Mouse (Mus musculus): Measurements from ENCODE around the gene Uevld.
A peak's percentile ranks its signal among the peaks of the same experiment; 100 is the strongest.
"Not testable (repeated sequence)": the region's sequence is repeated elsewhere in the genome, so short reads cannot be mapped to it uniquely, and the experiment has no call there.

Uevld gene

GRCm38 (mm10) chr7:46969898-46970297 is 11.6 kb upstream of the Uevld start:
- DNase-seq (ENCODE audit: low spot score in 2 of 2), result no peak

DNA sequence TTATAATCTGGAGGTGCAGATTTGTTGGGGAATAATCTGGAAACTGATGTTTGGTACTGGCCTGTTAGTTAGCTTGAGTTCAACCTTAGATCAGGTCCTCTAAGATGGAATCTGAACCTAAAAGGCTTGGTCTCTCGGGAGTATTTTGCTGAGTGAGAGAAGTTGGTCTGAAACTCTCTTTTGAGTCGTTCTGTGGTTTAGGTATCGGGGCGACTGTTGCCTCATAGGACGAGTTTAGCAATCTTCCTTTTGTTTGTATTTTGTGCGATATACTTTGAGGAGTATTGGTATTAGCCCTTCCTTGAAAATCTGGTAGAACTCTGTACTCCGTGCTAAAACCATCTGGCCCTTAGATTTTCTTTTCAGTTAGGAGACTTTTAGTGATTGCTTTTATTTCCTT is 5.7 kb upstream of the Uevld start:
- no peak for DNase-seq (ENCODE audit: low spot score in 2 of 2)

GRCm38 (mm10) chr7:46962806-46963618 is 4.7 kb upstream of the Uevld start:
- DNase-seq (ENCODE audit: low spot score in 2 of 2), result peak in 1 of 2 experiments; percentile 65

- DNase-seq (ENCODE audit: low spot score in 2 of 2), result peak in 1 of 2 experiments; percentile 17
Observed at GRCm38 (mm10) chr7:46962132-46962531, 3.8 kb upstream of the Uevld start.

DNA sequence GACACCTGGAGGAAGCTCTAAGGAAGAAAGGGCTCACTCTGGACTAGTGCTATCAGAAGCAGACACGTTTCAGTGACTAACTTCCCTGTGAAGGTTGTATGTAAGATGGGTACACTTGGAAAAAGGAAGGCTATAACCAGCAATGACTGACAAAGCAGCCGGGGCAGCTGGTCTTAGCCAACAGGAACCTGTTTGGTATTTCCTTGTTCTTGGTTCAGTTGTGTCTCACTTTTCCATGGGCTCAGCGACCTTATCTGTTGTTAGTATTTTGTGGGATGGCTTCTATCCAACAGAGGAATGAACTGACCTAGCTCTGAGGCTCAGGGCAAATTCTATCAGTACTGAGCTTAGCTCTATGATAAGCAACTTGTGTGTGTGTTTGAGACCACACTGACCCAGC is 2.7 kb upstream of the Uevld start:
- DNase-seq (ENCODE audit: low spot score in 2 of 2), result no peak

DNA sequence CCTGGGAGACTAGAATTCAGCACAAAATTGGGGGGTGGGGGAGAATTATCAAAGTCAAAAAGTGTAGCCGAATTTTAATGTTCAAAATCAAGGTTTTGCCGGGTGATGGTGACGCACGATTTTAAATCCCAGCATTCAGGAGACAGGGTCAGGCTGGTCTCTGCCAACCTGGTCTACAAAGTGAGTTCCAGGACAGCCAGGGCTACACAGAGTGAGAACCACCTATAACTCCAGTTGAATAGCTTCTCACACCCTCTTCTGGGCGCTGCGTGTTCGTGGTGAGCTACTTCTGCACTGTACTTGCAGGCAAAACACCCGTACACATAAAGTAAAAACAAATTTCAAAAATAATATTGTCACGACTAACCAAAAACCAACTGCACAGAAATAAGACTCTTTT is 526 bp upstream of the Uevld start:
- DNase-seq (ENCODE audit: low spot score in 2 of 2), result no peak

- DNase-seq (ENCODE audit: low spot score in 2 of 2), result peak in 1 of 2 experiments; percentile 24
Observed at GRCm38 (mm10) chr7:46935847-46936246, 22.5 kb downstream of the Uevld start.

DNA sequence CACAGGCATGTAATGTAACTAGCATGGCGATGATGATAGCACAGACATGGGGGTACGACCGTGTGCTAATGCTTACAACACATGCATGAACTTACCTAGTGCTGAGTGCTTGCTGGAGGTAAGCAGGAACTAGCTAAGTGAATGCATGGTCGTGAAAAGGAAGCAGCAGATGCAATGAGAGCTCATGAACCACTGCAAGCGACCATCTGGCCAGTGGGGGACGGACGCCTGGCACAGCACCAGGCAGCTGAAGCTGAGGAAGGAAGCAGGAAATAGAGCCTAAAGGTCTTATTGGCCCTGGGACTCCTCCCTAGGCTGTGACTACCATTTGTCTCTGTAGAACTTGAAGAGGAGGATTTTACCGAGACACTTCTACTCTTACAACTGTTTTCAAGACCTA is 23.5 kb downstream of the Uevld start:
- DNase-seq (ENCODE audit: low spot score in 2 of 2), result no peak

DNA sequence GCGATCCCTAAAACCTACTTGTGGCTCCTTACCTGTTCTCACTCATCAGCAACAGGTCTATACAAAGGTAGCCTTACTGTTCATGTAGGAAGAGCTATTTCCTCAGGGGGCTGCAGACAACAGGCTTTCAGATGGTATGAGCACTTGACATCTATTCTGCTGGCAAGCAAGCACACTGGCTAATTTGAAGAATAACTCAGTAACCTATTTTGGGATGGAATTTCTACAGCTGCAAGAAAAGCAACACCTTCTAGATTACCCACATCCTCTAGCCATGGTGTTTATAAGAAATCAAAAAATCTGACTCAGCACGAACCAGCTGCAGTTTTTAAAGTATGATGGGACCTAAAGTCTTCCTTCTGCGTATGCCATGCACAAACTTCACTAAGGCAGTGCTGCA is 27.0 kb downstream of the Uevld start:
- no peak for DNase-seq (ENCODE audit: low spot score in 2 of 2)

GRCm38 (mm10) chr7:46928291-46928690 is 30.0 kb downstream of the Uevld start:
- no peak for DNase-seq (ENCODE audit: low spot score in 2 of 2)

DNA sequence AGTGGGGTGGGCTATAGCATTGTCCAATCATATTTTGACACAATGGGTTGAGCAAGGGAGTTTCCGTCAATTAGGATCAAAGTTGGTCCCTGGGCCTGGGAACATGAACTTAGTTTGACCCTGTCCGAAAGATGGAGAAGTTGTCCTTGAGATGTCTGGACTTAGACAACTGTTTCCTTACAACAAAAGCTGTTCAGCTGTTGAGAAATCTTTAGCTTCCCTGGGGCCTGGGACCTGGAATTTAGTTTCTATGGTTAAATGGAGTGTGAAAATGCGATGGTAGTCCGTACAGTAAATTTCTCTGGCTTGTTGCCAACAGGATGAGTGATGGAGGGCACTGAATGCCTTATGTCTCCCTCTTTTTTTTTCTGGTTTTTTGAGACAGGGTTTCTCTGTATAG is 36.3 kb downstream of the Uevld start:
- DNase-seq (ENCODE audit: low spot score in 2 of 2), result no peak

DNA sequence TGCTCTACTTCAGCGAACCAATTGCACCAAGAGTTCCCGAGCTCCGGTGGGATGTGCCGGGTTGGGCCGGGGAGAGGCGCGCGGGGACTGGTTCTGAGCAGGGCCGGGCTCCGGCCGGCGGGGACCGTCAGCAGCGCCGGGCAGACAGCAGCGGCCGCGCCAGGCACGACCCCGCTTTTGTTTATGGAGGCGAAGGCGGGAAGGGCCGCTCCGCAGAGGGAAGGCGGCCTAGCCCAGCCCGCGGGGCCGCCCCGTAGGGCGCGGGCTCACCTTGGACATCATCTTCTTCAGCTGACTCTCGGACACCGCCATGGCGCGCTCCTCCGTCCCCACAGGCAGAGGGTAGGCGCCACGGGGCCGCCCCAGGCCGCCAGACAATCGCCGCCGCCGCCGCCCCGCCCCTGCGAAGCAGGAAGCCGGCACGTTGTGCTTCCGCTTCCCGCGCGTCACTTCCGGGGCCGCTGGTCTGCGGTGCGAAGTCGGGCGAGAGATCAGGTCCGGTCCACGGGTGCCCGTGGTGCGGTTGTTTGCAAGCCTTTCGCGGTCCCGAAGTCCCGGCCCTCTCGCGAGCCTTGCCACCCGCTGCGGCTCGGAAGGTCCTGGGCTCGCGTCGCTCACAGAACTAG is 38.7 kb downstream of the Uevld start, which contains the start of gene Tsg101:
Gene Tsg101 (minus strand): TSS at position 419 of the 626 bp plus-strand sequence.
- peak; percentile 83 to 91 for DNase-seq (ENCODE audit: low spot score in 2 of 2)

GRCm38 (mm10) chr7:46918678-46919371 is 39.5 kb downstream of the Uevld start:
- DNase-seq (ENCODE audit: low spot score in 2 of 2), result no peak

DNA sequence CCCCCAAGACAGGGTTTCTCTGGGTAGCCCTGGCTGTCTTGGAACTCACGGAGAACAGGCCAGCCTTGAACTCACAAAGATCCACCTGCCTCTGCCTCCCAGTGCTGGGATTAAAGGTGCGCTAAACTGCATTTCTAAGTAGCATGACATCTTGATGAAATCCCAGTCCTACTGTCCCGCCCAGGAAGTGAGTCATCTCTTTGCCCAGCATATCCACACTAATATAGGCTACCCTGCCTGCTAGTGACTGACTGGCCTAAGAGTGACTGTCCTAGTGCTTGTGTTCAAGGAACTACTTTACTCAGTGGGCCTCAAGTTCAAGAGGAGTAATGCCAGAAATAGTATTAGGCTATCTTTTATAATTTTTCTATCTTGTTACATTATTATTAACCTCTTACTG is 42.0 kb downstream of the Uevld start:
- no peak for DNase-seq (ENCODE audit: low spot score in 2 of 2)

GRCm38 (mm10) chr7:46911250-46911649 is 47.1 kb downstream of the Uevld start:
- no peak for DNase-seq (ENCODE audit: low spot score in 2 of 2)

- DNase-seq (ENCODE audit: low spot score in 2 of 2), result no peak
Observed at GRCm38 (mm10) chr7:46899343-46899742, 59.0 kb downstream of the Uevld start.

GRCm38 (mm10) chr7:46895511-46895910 is 62.8 kb downstream of the Uevld start:
- no peak for DNase-seq (ENCODE audit: low spot score in 2 of 2)

GRCm38 (mm10) chr7:46883304-46883703 is 75.0 kb downstream of the Uevld start:
- no peak for DNase-seq (ENCODE audit: low spot score in 2 of 2)

GRCm38 (mm10) chr7:46881941-46882340 is 76.4 kb downstream of the Uevld start:
- DNase-seq (ENCODE audit: low spot score in 2 of 2), result not testable (repeated sequence)

DNA sequence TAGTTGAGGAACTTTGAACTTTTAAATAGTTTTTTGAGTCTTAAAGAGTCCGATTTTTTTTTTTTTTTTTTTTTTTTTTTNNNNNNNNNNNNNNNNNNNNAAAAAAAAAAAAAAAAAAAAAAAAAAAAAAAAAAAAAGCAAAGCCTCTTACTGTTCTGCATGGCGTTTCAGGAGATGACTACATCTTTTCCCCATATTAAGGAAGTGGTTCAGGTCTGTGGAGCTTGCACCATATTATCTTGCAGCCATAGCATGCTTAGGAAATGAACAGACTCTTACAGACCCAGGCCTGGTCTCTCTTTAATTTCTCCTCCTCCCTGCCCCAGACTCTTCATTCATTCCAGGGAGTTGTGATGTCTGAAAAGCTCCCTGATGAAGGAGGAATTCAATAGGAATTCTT is 77.3 kb downstream of the Uevld start:
- DNase-seq (ENCODE audit: low spot score in 2 of 2), result no peak

DNA sequence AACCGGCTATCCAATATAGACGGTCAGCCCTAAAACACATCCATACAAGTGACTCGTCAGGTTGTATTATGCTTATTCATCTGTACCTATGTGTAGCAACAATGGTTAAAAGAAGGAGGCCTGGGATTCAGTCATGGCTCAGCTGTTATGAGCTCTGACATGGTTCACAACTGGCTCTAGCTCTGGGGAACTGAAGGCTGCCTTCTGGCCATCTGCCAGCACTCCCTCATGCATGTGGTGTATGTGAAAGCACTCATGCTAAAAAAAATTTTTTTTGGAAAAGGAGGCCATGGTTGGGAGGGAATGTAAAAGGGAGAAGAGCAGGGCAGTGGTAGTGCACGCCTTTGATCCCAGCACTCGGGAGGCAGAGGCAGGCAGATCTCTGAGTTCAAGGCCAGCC is 78.5 kb downstream of the Uevld start:
- DNase-seq (ENCODE audit: low spot score in 2 of 2), result peak in 1 of 2 experiments; percentile 15

DNA sequence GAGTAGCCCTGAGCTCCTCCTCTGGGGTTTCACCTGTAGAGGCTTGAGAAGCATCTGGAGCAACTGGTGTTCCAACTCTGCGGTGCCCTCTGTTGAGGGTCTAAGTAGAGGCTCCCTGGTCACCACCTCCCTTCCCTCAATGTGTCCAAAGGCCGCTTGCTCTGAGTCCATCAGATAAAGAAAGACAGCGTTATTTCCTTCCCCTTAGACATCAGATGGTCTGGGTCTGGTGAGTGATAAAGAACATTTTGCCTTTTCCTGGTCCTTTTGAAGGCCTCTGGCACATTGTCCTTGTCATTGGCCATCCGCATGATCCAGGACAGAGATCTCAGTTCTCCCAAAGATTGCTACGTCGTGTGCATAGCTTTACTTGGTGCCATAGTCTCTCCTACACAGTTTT is 81.1 kb downstream of the Uevld start:
- no peak for DNase-seq (ENCODE audit: low spot score in 2 of 2)

GRCm38 (mm10) chr7:46876841-46877240 is 81.5 kb downstream of the Uevld start:
- no peak for DNase-seq (ENCODE audit: low spot score in 2 of 2)

Measured in cerebellum, postnatal 4 days (tissue).